13 mouse cellular contexts compared by ENCODE assay signal in the genomic region with DNA sequence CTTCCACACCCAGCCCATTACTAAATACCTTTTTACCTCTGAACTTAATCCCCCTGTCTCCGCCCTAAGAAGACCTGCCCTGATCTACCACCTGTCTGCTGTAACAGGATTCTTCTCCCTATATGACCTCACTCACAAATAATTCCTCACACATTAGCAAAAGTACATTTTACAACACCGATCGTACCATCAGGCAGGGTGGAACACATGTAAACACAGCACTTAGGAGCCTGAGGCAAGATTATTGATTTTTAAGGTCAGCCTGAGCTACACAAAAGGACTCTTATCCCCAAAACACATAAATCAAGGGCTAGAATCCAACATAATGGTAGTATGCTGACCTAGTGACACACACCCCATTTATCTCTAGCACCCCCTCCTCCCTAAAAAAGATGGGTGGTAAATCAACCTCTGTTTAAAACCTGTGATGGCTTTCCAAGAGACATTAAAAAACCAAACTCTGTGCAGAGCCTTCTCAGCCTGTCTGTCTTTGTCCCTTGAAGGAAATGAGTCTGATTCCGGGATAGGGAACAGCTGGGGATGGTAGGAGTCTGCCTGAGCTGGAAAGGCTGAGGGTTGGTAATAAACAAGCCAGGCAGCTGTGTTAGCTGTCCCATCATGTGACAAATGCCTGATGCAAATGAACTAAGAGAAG. TPM values are rescaled to one million over a fixed set of nuclear protein-coding genes. Genes with fewer than 3 reads are reported as not detected.
DNase-seq lines count a peak whose midpoint lies in the region; ATAC-seq and TF ChIP-seq lines count a peak whose summit lies in the region.
"Had no signal": no experiment of that assay in that cellular context is flagged by ENCODE, and none has a peak within 500 bp of the region (broad histone marks: within the 10 kb centered on the region; RNA-seq: fewer than 3 reads in every experiment).

No protein-coding gene starts in this region.

- H3K9me3 ChIP-seq in intestine, embryonic 14.5 days (ENCODE audit: control insufficient read depth, low read length): no peaks in the 10 kb centered on the region
- no peaks in the 10 kb centered on the region for H3K9me3 ChIP-seq in intestine, postnatal 0 days (ENCODE audit: control insufficient read depth)
- no peaks in the 10 kb centered on the region for H3K9me3 ChIP-seq in stomach, embryonic 14.5 days (ENCODE audit: control insufficient read depth, low read depth, low read length)
- no peaks in the 10 kb centered on the region for H3K9me3 ChIP-seq in stomach, postnatal 0 days (ENCODE audit: control insufficient read depth, low read length)
- H3K9me3 ChIP-seq in limb, embryonic 12.5 days: no peaks in the 10 kb centered on the region
- H3K9me3 ChIP-seq in hindbrain, embryonic 10.5 days: no peaks in the 10 kb centered on the region
- H3K9me3 ChIP-seq: embryonic facial prominence, embryonic 13.5 days had no signal

- TF ChIP-seq EP300 in stomach, postnatal 0 days (optimal IDR thresholded peaks at IDR 0.05): no peak

- peaks cover 21% of the 10 kb centered on the region for H3K4me1 ChIP-seq in intestine, embryonic 14.5 days (replicated peaks; ENCODE audit: control insufficient read depth, insufficient read depth, low read length)
- peaks cover 5% of the 10 kb centered on the region; the same call in 1 of the 2 replicates for H3K4me1 ChIP-seq in intestine, postnatal 0 days (replicated peaks; ENCODE audit: control insufficient read depth, insufficient read depth, low read length)
- peaks cover 22% of the 10 kb centered on the region for H3K4me1 ChIP-seq in stomach, embryonic 14.5 days (ENCODE audit: control insufficient read depth, insufficient read depth, low read length)
- no peaks in the 10 kb centered on the region; the same call in 1 of the 2 replicates for H3K4me1 ChIP-seq in stomach, postnatal 0 days (replicated peaks; ENCODE audit: control insufficient read depth, insufficient read depth)
- H3K4me1 ChIP-seq in limb, embryonic 12.5 days (replicated peaks): peaks cover 24% of the 10 kb centered on the region
- peaks cover 27% of the 10 kb centered on the region for H3K4me1 ChIP-seq in hindbrain, embryonic 10.5 days (replicated peaks)

- H3K4me3 ChIP-seq in intestine, embryonic 14.5 days (ENCODE audit: low read depth, low read length): no peak overlapping the region
- H3K4me3 ChIP-seq in intestine, postnatal 0 days (ENCODE audit: low read depth, low read length): no peak overlapping the region
- no peak overlapping the region for H3K4me3 ChIP-seq in stomach, embryonic 14.5 days (ENCODE audit: low read depth, low read length)
- H3K4me3 ChIP-seq in stomach, postnatal 0 days (ENCODE audit: low read depth, low read length): no peak overlapping the region
- H3K4me3 ChIP-seq in limb, embryonic 12.5 days (replicated peaks): no peak overlapping the region
- no peak overlapping the region for H3K4me3 ChIP-seq in hindbrain, embryonic 10.5 days
- H3K4me3 ChIP-seq: embryonic facial prominence, embryonic 13.5 days; heart, adult 2 months; layer of hippocampus, adult 2 months had no signal

- H3K4me2 ChIP-seq in intestine, embryonic 14.5 days (ENCODE audit: low read length): no peak overlapping the region
- no peak overlapping the region for H3K4me2 ChIP-seq in intestine, postnatal 0 days (replicated peaks; ENCODE audit: low read depth)
- no peak overlapping the region for H3K4me2 ChIP-seq in stomach, embryonic 14.5 days (replicated peaks; ENCODE audit: low read depth, low read length)
- no peak overlapping the region for H3K4me2 ChIP-seq in stomach, postnatal 0 days (replicated peaks; ENCODE audit: low read depth)
- no peak overlapping the region for H3K4me2 ChIP-seq in limb, embryonic 12.5 days

- H3K36me3 ChIP-seq in intestine, embryonic 14.5 days (ENCODE audit: control insufficient read depth, insufficient read depth, low read length): 0 out of 2 replicates have a peak, but pooled peaks cover 7% of the 10 kb centered on the region
- H3K36me3 ChIP-seq in intestine, postnatal 0 days (ENCODE audit: control insufficient read depth, insufficient read depth): no peaks in the 10 kb centered on the region
- no peaks in the 10 kb centered on the region for H3K36me3 ChIP-seq in stomach, embryonic 14.5 days (ENCODE audit: control insufficient read depth, insufficient read depth, low read length)
- no peaks in the 10 kb centered on the region; the same call in 1 of the 2 replicates for H3K36me3 ChIP-seq in stomach, postnatal 0 days (ENCODE audit: control insufficient read depth, insufficient read depth, low read length)
- H3K36me3 ChIP-seq in limb, embryonic 12.5 days: peaks cover 18% of the 10 kb centered on the region
- peaks cover 21% of the 10 kb centered on the region for H3K36me3 ChIP-seq in hindbrain, embryonic 10.5 days

- no peak for TF ChIP-seq CTCF in intestine, postnatal 0 days (IDR thresholded peaks at IDR 0.05; ENCODE audit: low read depth)
- no peak for TF ChIP-seq CTCF in stomach, postnatal 0 days (IDR thresholded peaks at IDR 0.05; ENCODE audit: low read depth)

- no peak overlapping the region for H3K9ac ChIP-seq in intestine, embryonic 14.5 days (ENCODE audit: low read length)
- H3K9ac ChIP-seq in intestine, postnatal 0 days (ENCODE audit: low read depth, low read length): no peak overlapping the region
- no peak overlapping the region for H3K9ac ChIP-seq in stomach, embryonic 14.5 days (replicated peaks; ENCODE audit: low read depth, low read length)
- H3K9ac ChIP-seq in stomach, postnatal 0 days (ENCODE audit: low read length): no peak overlapping the region
- H3K9ac ChIP-seq in limb, embryonic 12.5 days (replicated peaks): no peak overlapping the region
- H3K9ac ChIP-seq: embryonic facial prominence, embryonic 13.5 days had no signal

- WGBS in intestine, embryonic 14.5 days: 34% methylated on average over 4 of the region's 4 CpGs
- WGBS in intestine, postnatal 0 days: 46% methylated on average over 4 of the region's 4 CpGs
- 15% methylated on average over 4 of the region's 4 CpGs for WGBS in stomach, embryonic 14.5 days
- WGBS in stomach, postnatal 0 days: 33% methylated on average over 4 of the region's 4 CpGs
- WGBS in limb, embryonic 12.5 days: 60% methylated on average over 4 of the region's 4 CpGs
- 83% methylated on average over 4 of the region's 4 CpGs for WGBS in hindbrain, embryonic 10.5 days

- DNase-seq in intestine, embryonic 14.5 days (ENCODE audit: low spot score): no peak
- no peak for DNase-seq in stomach, postnatal 0 days (ENCODE audit: low spot score)
- DNase-seq in ovary, postnatal 14 days (ENCODE audit: low spot score): no peak
- DNase-seq in hindbrain, embryonic 10.5 days (ENCODE audit: low spot score): no peak
- DNase-seq: cerebellum, adult 2 months; retina, postnatal 1 day; thymus, postnatal 14 days had no signal

- H3K27ac ChIP-seq in intestine, embryonic 14.5 days (ENCODE audit: low read depth): peak overlapping the region; percentile 34; the same call in 1 of the 2 replicates
- H3K27ac ChIP-seq in intestine, postnatal 0 days (ENCODE audit: low read depth, low read length): no peak overlapping the region
- H3K27ac ChIP-seq in stomach, embryonic 14.5 days (ENCODE audit: low read length): peak overlapping the region; percentile 66
- no peak overlapping the region for H3K27ac ChIP-seq in stomach, postnatal 0 days (replicated peaks)
- peak overlapping the region; percentile 2; the same call in 1 of the 2 replicates for H3K27ac ChIP-seq in limb, embryonic 12.5 days
- no peak overlapping the region for H3K27ac ChIP-seq in hindbrain, embryonic 10.5 days
- H3K27ac ChIP-seq: heart, adult 2 months; layer of hippocampus, adult 2 months had no signal

- 0 out of 2 replicates have a peak, but pooled peaks have one; percentile 7 for ATAC-seq in intestine, embryonic 14.5 days (replicated peaks; ENCODE audit: low FRiP score, low TSS enrichment, low read depth)
- ATAC-seq in intestine, postnatal 0 days: no peak
- no peak; the same call in 1 of the 2 replicates for ATAC-seq in stomach, embryonic 14.5 days (ENCODE audit: insufficient number of reproducible peaks, insufficient read depth, low FRiP score, low read depth)
- ATAC-seq in stomach, postnatal 0 days (ENCODE audit: low FRiP score, low TSS enrichment): no peak
- ATAC-seq in limb, embryonic 12.5 days (ENCODE audit: insufficient number of reproducible peaks, insufficient read depth, low FRiP score, low TSS enrichment, low read depth): no peak

- H3K27me3 ChIP-seq in intestine, embryonic 14.5 days (replicated peaks; ENCODE audit: control insufficient read depth, insufficient read depth, low read length): no peaks in the 10 kb centered on the region
- no peaks in the 10 kb centered on the region for H3K27me3 ChIP-seq in intestine, postnatal 0 days (replicated peaks; ENCODE audit: control insufficient read depth, insufficient read depth, low read length)
- H3K27me3 ChIP-seq in stomach, embryonic 14.5 days (ENCODE audit: control insufficient read depth, insufficient read depth, low read length): no peaks in the 10 kb centered on the region
- H3K27me3 ChIP-seq in stomach, postnatal 0 days (ENCODE audit: control insufficient read depth, insufficient read depth, low read length): no peaks in the 10 kb centered on the region
- H3K27me3 ChIP-seq in limb, embryonic 12.5 days: no peaks in the 10 kb centered on the region
- H3K27me3 ChIP-seq in hindbrain, embryonic 10.5 days (ENCODE audit: insufficient read depth, poor library complexity, severe bottlenecking): no peaks in the 10 kb centered on the region
- H3K27me3 ChIP-seq: embryonic facial prominence, embryonic 13.5 days had no signal

RNA-seq across cellular contexts. Expression of gene Slc37a3, which starts 4.0 kb away (rescaled TPM):
- polyA plus RNA-seq in intestine, embryonic 14.5 days (2014; fragmentation: Nextera tagmentation; extraction: Ambion mirVana): 37.9 and 40.2 TPM in 2 replicates
- 36.1 TPM in 2 replicates for polyA plus RNA-seq in intestine, postnatal 0 days (2015; fragmentation: Nextera tagmentation; extraction: Ambion mirVana)
- 49.6 and 54.7 TPM in 2 replicates for polyA plus RNA-seq in stomach, embryonic 14.5 days (2014; fragmentation: Nextera tagmentation; extraction: Ambion mirVana)
- 20.9 and 22.7 TPM in 2 replicates for polyA plus RNA-seq in stomach, postnatal 0 days (2015; fragmentation: Nextera tagmentation; extraction: Ambion mirVana)
- 55.7 and 60.3 TPM in 2 replicates for polyA plus RNA-seq in limb, embryonic 12.5 days (2016; fragmentation: Nextera tagmentation; extraction: Ambion mirVana)
- polyA plus RNA-seq in hindbrain, embryonic 10.5 days (2016; fragmentation: Nextera tagmentation; extraction: Ambion mirVana): 43.1 and 51.5 TPM in 2 replicates

RNA-seq across cellular contexts. Expression of gene Rab19, which starts 7.5 kb away (rescaled TPM):
- polyA plus RNA-seq in intestine, embryonic 14.5 days (2014; fragmentation: Nextera tagmentation; extraction: Ambion mirVana): 4.0 and 5.9 TPM in 2 replicates
- polyA plus RNA-seq in intestine, postnatal 0 days (2015; fragmentation: Nextera tagmentation; extraction: Ambion mirVana): 14.0 and 14.7 TPM in 2 replicates
- polyA plus RNA-seq in stomach, embryonic 14.5 days (2014; fragmentation: Nextera tagmentation; extraction: Ambion mirVana): 4.8 and 5.0 TPM in 2 replicates
- polyA plus RNA-seq in stomach, postnatal 0 days (2015; fragmentation: Nextera tagmentation; extraction: Ambion mirVana): 5.1 and 5.4 TPM in 2 replicates
- polyA plus RNA-seq in limb, embryonic 12.5 days (2016; fragmentation: Nextera tagmentation; extraction: Ambion mirVana): 0.74 and 0.81 TPM in 2 replicates
- polyA plus RNA-seq in hindbrain, embryonic 10.5 days (2016; fragmentation: Nextera tagmentation; extraction: Ambion mirVana): 0.31 and 0.80 TPM in 2 replicates

RNA-seq across cellular contexts. Expression of gene Mkrn1, which starts 46.8 kb away (rescaled TPM):
- 55.0 and 57.7 TPM in 2 replicates for polyA plus RNA-seq in intestine, embryonic 14.5 days (2014; fragmentation: Nextera tagmentation; extraction: Ambion mirVana)
- polyA plus RNA-seq in intestine, postnatal 0 days (2015; fragmentation: Nextera tagmentation; extraction: Ambion mirVana): 81.9 and 83.1 TPM in 2 replicates
- polyA plus RNA-seq in stomach, embryonic 14.5 days (2014; fragmentation: Nextera tagmentation; extraction: Ambion mirVana): 56.3 and 58.3 TPM in 2 replicates
- 54.6 and 56.0 TPM in 2 replicates for polyA plus RNA-seq in stomach, postnatal 0 days (2015; fragmentation: Nextera tagmentation; extraction: Ambion mirVana)
- polyA plus RNA-seq in limb, embryonic 12.5 days (2016; fragmentation: Nextera tagmentation; extraction: Ambion mirVana): 45.0 and 46.4 TPM in 2 replicates
- 90.0 and 116 TPM in 2 replicates for polyA plus RNA-seq in hindbrain, embryonic 10.5 days (2016; fragmentation: Nextera tagmentation; extraction: Ambion mirVana)

Comparison
In these comparisons a context has a peak if more than half of its experiments do, and no peak if none do; other contexts are left out.
1. H3K27ac ChIP-seq: peak in intestine, embryonic 14.5 days (single experiment), stomach, embryonic 14.5 days (single experiment) and limb, embryonic 12.5 days (single experiment); none in intestine, postnatal 0 days (single experiment), stomach, postnatal 0 days (single experiment) and hindbrain, embryonic 10.5 days (single experiment).